Mouse (Mus musculus): Measurements from ENCODE around the gene Cerkl.

The Cerkl gene

GRCm38 (mm10) chr2:79372486-79373200 lies 83.9 kb downstream of the Cerkl start:
- DNase-seq (ENCODE audit: low spot score) = no peak

- DNase-seq (ENCODE audit: low spot score) = no peak
These were observed 84.5 kb downstream of the Cerkl start for GRCm38 (mm10) chr2:79372154-79372467.

- no peak for DNase-seq (ENCODE audit: low spot score)
These were observed 85.0 kb downstream of the Cerkl start for GRCm38 (mm10) chr2:79371326-79372153.

- DNase-seq (ENCODE audit: low spot score) = no peak
These were observed 85.8 kb downstream of the Cerkl start for GRCm38 (mm10) chr2:79370711-79371312.

- DNase-seq (ENCODE audit: low spot score) = no peak
These were observed 86.7 kb downstream of the Cerkl start for GRCm38 (mm10) chr2:79369905-79370304.

GRCm38 (mm10) chr2:79369061-79369524 lies 87.5 kb downstream of the Cerkl start:
- DNase-seq (ENCODE audit: low spot score) = no peak

- no peak for DNase-seq (ENCODE audit: low spot score)
These were observed 87.9 kb downstream of the Cerkl start for GRCm38 (mm10) chr2:79368661-79369060.

- DNase-seq (ENCODE audit: low spot score) = no peak
These were observed 88.8 kb downstream of the Cerkl start for GRCm38 (mm10) chr2:79367451-79368450.

- no peak for DNase-seq (ENCODE audit: low spot score)
These were observed 92.7 kb downstream of the Cerkl start for GRCm38 (mm10) chr2:79363920-79364319.

- peak; percentile 54 for DNase-seq (ENCODE audit: low spot score)
These were observed 94.6 kb downstream of the Cerkl start for GRCm38 (mm10) chr2:79362029-79362428.

- peak; percentile 46 for DNase-seq (ENCODE audit: low spot score)
These were observed 98.8 kb downstream of the Cerkl start for GRCm38 (mm10) chr2:79357835-79358234.

- no peak for DNase-seq (ENCODE audit: low spot score)
These were observed 101.8 kb downstream of the Cerkl start for GRCm38 (mm10) chr2:79354773-79355172.

- DNase-seq (ENCODE audit: low spot score) = no peak
These were observed 104.3 kb downstream of the Cerkl start for GRCm38 (mm10) chr2:79352100-79352802.

GRCm38 (mm10) chr2:79351179-79352099 lies 105.1 kb downstream of the Cerkl start:
- DNase-seq (ENCODE audit: low spot score) = no peak

GRCm38 (mm10) chr2:79343115-79343514 lies 113.5 kb downstream of the Cerkl start:
- no peak for DNase-seq (ENCODE audit: low spot score)

- no peak for DNase-seq (ENCODE audit: low spot score)
These were observed 117.6 kb downstream of the Cerkl start for GRCm38 (mm10) chr2:79339003-79339402.

GRCm38 (mm10) chr2:79336141-79336540 lies 120.4 kb downstream of the Cerkl start:
- DNase-seq (ENCODE audit: low spot score) = no peak

GRCm38 (mm10) chr2:79334661-79335060 lies 121.9 kb downstream of the Cerkl start:
- no peak for DNase-seq (ENCODE audit: low spot score)

- DNase-seq (ENCODE audit: low spot score) = no peak
These were observed 128.5 kb downstream of the Cerkl start for GRCm38 (mm10) chr2:79328079-79328478.
